Mouse (Mus musculus) testis, adult 2 months (tissue): ENCODE results near the gene Krtcap3. TPM values are rescaled to one million over a fixed set of nuclear protein-coding genes. Genes with fewer than 3 reads are reported as not detected.

Experiments used
- H3K27ac ChIP-seq: fragments of 200-500 bp; 2 replicates; pipeline ENCODE4 v1.5.1; 2012; ENCODE audit warnings: low read depth, low read length; ENCODE audit not compliant: control insufficient read depth, insufficient read depth
- H3K27me3 ChIP-seq: fragments of 200-500 bp; 2 replicates; pipeline ENCODE4 v1.6.1; 2012; ENCODE audit warnings: mild to moderate bottlenecking, low read length, moderate library complexity; ENCODE audit not compliant: control insufficient read depth, insufficient read depth
- H3K36me3 ChIP-seq: fragments of 200-500 bp; 2 replicates; pipeline ENCODE4 v1.6.1; 2012; ENCODE audit warnings: mild to moderate bottlenecking, low read length; ENCODE audit not compliant: control insufficient read depth, insufficient read depth
- H3K4me1 ChIP-seq: fragments of 200-500 bp; 2 replicates; pipeline ENCODE4 v1.6.1; 2012; ENCODE audit warnings: low read length; ENCODE audit not compliant: control insufficient read depth, insufficient read depth
- H3K4me3 ChIP-seq: fragments of 200-500 bp; 2 replicates; pipeline ENCODE4 v1.5.1; 2012; ENCODE audit warnings: low read depth, mild to moderate bottlenecking, low read length, moderate library complexity, mixed read lengths; ENCODE audit not compliant: control insufficient read depth
- CTCF ChIP-seq: fragments of 200-500 bp; IDR thresholded peaks from 2 replicates; pipeline ENCODE4 v1.5.1; 2012; ENCODE audit warnings: low read depth, mild to moderate bottlenecking, inconsistent platforms, low read length, moderate library complexity; ENCODE audit not compliant: control insufficient read depth, insufficient read depth, insufficient replicate concordance
- POLR2A ChIP-seq: fragments of 200-500 bp; IDR thresholded peaks from 2 replicates; pipeline ENCODE4 v1.6.1; 2012; ENCODE audit warnings: low read depth, mild to moderate bottlenecking, inconsistent platforms, low read length, moderate library complexity; ENCODE audit not compliant: control insufficient read depth
- polyA plus RNA-seq: library from polyadenylated mRNA; depleted of rRNA; stranded (reverse); fragments of >200 nt; gene quantifications from 2 replicates; pipeline ENCODE4 v1.2.3, GENCODE M21; 2012

Gene Krtcap3
- polyA plus RNA-seq, 1 experiment: 23.1 TPM

GRCm38 (mm10) chr5:31279245-31279988 is 27.9 kb downstream of the Krtcap3 start:
- Histone ChIP-seq H3K4me1 (no peaks in the 10 kb centered on the region), H3K27ac (no peak overlapping the region), H3K36me3 (peaks cover 9% of the 10 kb centered on the region), H3K27me3 (no peaks in the 10 kb centered on the region), H3K4me3 (no peak overlapping the region)
- no peak for TF ChIP-seq CTCF
- no peak for TF ChIP-seq POLR2A

DNA sequence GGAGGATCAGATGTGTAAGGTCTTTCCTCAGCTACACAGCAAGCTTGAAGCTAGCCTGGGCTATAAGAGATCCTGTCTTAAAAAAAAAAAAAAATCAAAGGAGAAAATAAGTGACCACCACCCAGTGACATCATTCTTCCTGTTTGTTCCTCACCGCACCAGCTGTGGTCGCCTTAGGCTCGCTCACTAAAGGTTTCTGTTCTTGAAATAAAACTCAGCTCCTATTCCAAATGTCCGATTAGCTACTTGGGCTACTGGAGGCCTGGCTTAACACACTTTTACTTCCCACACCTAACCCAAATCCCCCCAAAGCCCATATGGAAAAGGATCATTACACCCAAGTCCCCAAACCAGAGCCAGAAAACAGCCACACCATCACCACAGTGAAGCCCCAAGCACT is 36.7 kb downstream of the Krtcap3 start:
- no peak overlapping the region for H3K27ac ChIP-seq
- peaks cover 7% of the 10 kb centered on the region for H3K4me1 ChIP-seq
- H3K4me3 ChIP-seq: no peak overlapping the region
- H3K36me3 ChIP-seq: peaks cover 3% of the 10 kb centered on the region
- TF ChIP-seq CTCF: no peak
- no peak for TF ChIP-seq POLR2A
- no peaks in the 10 kb centered on the region for H3K27me3 ChIP-seq

DNA sequence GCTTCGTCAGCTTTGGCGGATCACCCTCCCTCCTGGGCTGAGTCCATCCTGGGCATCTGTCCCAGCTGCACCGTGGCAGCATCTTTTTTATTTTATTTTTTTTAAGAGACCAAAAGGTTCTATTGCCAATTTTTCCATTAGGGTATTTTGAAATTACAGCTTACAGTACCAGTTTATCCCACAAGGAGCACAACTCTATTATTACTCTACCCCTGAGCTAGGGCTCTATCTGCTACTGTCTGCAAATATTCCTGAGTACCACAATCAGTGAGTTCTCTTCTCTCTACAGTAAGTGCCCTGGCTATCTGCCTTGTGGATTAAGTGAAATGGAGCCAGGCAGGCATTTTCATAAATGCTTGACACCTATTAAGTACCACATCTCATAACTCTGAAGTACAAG is 37.2 kb downstream of the Krtcap3 start:
- H3K4me3 ChIP-seq: no peak overlapping the region
- peaks cover 7% of the 10 kb centered on the region for H3K4me1 ChIP-seq
- H3K36me3 ChIP-seq: peaks cover 2% of the 10 kb centered on the region
- H3K27me3 ChIP-seq: no peaks in the 10 kb centered on the region
- no peak overlapping the region for H3K27ac ChIP-seq
- TF ChIP-seq POLR2A: no peak
- TF ChIP-seq CTCF: no peak

DNA sequence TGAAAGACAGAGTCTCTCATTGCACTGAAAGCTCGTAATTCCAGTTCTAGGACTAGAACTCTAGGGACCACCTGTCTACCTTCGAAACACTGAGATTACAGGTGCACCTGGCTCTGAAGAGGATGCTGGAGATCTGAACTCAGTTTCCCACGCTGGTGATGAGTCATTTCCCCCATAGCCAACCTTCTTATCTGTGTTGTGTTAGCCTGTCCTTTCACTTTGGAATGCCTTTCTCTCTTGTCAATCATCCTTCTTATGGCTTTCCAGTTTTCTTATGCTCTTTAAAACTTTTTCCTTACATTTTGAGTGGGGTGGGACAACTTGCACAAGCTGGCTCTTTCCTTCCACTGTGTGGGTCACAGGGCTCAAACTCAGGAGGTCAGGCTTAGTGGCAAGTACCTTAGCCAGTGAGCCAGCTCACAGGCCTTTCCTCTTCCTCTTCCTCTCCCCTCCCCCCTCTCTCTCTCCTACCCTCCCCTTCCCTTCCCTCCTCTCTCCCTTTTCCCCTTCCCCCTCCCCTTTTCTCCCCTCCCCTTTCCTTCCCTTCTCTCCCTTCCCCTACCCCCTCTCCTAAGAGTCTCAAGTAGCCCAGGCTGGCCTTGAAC is 38.2 kb downstream of the Krtcap3 start:
- Histone ChIP-seq H3K4me3 (peak overlapping the region; percentile 83), H3K4me1 (peaks cover 9% of the 10 kb centered on the region), H3K27ac (no peak overlapping the region), H3K27me3 (no peaks in the 10 kb centered on the region), H3K36me3 (peaks cover 2% of the 10 kb centered on the region)
- TF ChIP-seq CTCF (no peak), POLR2A (no peak)

- Histone ChIP-seq H3K4me3 (peak within 1 kb of the TSS; percentile 83), H3K27ac (peak within 1 kb of the TSS; percentile 73), H3K36me3 (peaks cover 2% of the 10 kb centered on the region), H3K4me1 (peaks cover 18% of the 10 kb centered on the region), H3K27me3 (no peaks in the 10 kb centered on the region; the same call in 1 of the 2 replicates)
- TF ChIP-seq CTCF (no peak), POLR2A (peak; percentile 97)
Observed at GRCm38 (mm10) chr5:31290521-31291360, 39.2 kb downstream of the Krtcap3 start, which contains the start of gene Ift172. Gene Ift172 (minus strand): TSS chr5:31291116.

- Histone ChIP-seq H3K4me1 (peaks cover 21% of the 10 kb centered on the region), H3K27ac (peak overlapping the region; percentile 73), H3K27me3 (no peaks in the 10 kb centered on the region; the same call in 1 of the 2 replicates), H3K36me3 (no peaks in the 10 kb centered on the region; the same call in 1 of the 2 replicates), H3K4me3 (peak overlapping the region; percentile 83)
- TF ChIP-seq CTCF: no peak
- TF ChIP-seq POLR2A: no peak
Observed at GRCm38 (mm10) chr5:31291361-31291688, 39.8 kb downstream of the Krtcap3 start.
